Mouse (Mus musculus) layer of hippocampus, postnatal 10 days (tissue): ENCODE measurements at regions not wholly inside any gene's neighbourhood (a gene's known extent, or its start where the extent isn't known, plus 50 kb on each side); places are given as distances from the start of the nearest gene placed in this dataset.
"Not testable (repeated sequence)": the region's sequence is repeated elsewhere in the genome, so short reads cannot be mapped to it uniquely, and the experiment has no call there.

Source experiments
- DNase-seq, 2 experiments: peaks; one replicate each; pipeline ENCODE4 v3.0.0; 2021; ENCODE audit warnings: low spot score in 2 of 2

- DNase-seq: not testable (repeated sequence)
Measured at GRCm38 (mm10) chr8:78139514-78139913, 73.6 kb upstream of the Ttc29 start.

DNA sequence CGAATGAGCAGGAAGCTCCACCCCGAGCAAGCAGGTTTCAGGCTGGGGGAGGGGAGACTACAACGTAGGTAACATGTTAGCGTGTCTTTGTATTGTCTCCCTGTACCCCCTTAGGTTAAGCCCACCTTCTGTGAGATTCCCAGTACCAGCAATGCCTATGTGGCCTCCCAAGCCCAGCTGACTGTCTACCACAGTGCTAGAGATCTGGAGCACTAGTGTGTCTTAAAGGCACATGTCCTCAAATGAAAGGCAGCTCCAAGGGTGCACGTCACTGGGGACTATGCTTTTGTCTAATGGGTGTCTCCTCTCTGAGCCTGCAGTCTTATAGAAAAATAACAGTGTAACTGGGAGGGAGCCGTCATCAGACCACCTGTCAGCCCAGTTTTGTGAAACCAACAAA lies 65.9 kb upstream of the Ttc29 start:
- no peak for DNase-seq

DNA sequence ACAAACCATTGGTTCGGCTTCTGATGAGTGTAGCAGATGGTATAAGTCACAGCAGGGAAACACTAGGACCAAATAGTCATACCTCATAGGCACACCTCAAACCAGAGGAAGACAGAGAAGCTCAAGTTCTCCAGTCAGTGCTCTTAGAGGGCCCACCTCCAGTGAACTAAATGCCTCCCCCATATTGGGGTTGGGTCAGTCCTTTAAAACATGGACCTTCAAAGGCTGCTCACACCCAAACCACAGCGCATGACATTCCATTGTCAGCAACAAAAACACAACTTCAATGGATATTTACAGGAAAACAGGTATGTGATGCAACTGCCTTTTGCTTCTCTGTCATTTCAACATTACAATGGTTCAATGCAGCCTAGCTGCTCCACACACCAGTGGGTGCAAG lies 65.1 kb upstream of the Ttc29 start:
- DNase-seq: no peak

DNA sequence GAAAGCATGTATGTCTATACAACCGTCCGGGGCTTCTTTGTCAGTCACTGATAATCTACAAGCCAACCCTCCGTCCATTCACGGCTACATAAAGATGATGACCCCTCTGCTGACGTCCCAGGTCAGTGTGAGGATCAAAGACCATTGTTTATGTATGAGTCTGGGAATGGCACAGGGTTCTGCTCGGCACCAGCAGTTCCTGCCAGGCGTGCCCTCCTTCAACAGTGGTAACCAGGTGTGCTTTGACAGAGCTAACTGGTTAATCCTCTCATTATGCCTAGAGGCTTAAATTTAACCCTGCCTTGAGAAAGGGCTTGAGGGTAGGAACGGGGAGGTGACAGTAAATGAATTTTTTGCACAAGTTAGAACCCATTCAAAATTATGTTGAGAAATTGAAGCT lies 58.2 kb upstream of the Ttc29 start:
- DNase-seq: no peak

DNA sequence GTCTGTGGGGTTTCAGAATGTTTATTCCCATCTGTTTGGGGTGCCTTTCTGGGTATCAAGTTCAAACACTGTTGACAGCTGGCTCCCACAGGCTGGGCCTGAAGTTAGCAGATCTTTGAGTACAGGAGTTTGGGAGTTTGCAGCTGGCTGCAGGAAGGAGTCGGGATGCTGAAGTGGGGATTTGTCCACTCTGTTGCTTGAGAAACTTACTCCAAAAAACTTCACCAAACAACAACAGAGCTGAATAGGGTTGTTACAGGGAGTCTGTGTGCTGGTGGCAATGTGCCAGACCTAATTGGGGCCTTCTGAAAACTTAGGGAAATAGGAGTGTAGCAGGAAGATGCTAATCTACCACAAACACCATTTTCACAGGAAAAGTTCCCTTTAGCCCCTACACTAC lies 51.1 kb upstream of the Ttc29 start:
- peak; percentile 27 to 39 for DNase-seq

- DNase-seq: no peak
Measured at GRCm38 (mm10) chr8:78162763-78163508, 50.2 kb upstream of the Ttc29 start.
